Mouse (Mus musculus): ENCODE measurements around the gene Ephb2.

- no peak for TF ChIP-seq CTCF (IDR thresholded peaks at IDR 0.05; ENCODE audit: control insufficient read depth, insufficient read depth, insufficient read length)
- TF ChIP-seq USF1 (IDR thresholded peaks at IDR 0.05; ENCODE audit: low read depth): no peak
- no peak for TF ChIP-seq MYOD1 (IDR thresholded peaks at IDR 0.05; ENCODE audit: control insufficient read depth, insufficient read length, low read depth)
- TF ChIP-seq MAX (IDR thresholded peaks at IDR 0.05): no peak
- TF ChIP-seq MYOG (IDR thresholded peaks at IDR 0.05; ENCODE audit: control insufficient read depth, extremely low read depth, insufficient read length): no peak
- no peak for TF ChIP-seq FOSL1 (IDR thresholded peaks at IDR 0.05; ENCODE audit: insufficient read depth, low read length, poor library complexity, severe bottlenecking)
- no peak for TF ChIP-seq CEBPB (IDR thresholded peaks at IDR 0.05; ENCODE audit: low read depth)
Observed at GRCm38 (mm10) chr4:136834439-136834814, 1.4 kb downstream of the Ephb2 start.

All from C2C12 (cell line).